Mouse (Mus musculus) lung, postnatal 4 days (tissue): ENCODE measurements around the gene Tenm4.
A peak's percentile ranks its signal among the peaks of the same experiment; 100 is the strongest.

ENCODE experiments used
- DNase-seq, 2 experiments: peaks; one replicate each; pipeline ENCODE4 v3.0.0; 2021

The Tenm4 gene

DNA sequence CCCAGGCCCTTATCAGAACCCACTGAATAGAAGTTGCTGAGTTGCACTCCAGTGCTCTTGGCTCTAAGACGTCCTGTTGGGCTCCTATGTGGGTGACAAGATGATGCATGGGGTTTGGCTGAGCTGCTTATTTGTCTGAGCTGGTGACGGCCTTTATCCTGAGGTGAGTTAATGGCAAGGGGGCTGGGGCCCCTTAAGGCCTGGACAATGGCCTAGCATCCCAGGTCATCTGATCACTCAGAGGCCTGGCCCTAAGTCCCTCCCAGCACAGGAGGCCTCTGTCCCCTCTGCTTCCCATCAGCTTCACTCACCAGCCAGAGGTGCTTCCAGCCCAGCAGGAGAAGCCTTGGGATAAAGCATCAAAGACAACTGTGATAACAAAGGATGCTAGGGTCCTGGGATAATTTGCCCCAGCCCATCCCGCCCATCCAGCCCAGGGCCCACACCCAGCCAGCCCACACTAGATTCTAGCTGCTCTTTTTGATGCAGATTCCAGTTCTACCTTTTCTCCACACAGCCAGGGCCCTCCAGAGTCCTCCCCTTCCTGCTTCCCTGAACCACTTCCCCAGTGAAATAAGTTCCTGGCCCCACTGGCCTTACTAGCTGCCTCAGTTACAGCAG, 484.2 kb downstream of the Tenm4 start:
- no peak for DNase-seq

DNA sequence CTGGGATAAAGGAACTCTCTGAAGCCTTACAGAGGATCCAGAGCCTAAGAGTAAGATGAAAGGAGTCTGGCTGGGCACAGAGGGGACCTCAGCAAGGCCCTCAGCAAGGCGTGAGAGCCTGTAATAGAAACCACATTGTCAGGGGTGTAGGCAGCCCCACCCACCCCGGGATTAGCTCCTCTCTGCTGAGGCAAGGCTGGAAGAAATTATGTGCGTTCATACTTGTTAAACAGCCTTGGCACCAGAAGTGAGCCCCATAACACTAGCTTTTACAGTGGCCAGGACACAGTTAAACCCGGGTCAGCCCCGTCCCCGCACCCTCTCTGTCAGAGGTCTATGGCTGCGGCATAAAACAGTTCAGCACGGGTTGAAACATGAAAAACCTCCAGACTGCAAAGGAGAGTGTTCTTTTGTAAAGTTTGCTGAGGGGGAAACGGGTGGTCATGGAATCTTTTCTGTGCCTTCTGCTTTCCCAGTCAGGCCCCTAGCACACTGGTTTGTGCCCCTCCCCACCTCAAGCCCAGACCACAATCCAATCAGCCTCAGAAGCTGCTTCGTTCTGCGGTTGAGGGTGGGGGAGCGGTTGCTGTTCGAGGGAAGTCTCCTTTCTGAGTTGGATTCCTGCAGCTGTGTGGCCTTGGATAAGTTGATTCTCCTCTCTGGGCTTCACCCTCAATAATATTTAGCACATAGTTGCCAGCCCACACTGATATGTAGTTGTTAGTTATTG, 486.2 kb downstream of the Tenm4 start:
- no peak for DNase-seq

DNA sequence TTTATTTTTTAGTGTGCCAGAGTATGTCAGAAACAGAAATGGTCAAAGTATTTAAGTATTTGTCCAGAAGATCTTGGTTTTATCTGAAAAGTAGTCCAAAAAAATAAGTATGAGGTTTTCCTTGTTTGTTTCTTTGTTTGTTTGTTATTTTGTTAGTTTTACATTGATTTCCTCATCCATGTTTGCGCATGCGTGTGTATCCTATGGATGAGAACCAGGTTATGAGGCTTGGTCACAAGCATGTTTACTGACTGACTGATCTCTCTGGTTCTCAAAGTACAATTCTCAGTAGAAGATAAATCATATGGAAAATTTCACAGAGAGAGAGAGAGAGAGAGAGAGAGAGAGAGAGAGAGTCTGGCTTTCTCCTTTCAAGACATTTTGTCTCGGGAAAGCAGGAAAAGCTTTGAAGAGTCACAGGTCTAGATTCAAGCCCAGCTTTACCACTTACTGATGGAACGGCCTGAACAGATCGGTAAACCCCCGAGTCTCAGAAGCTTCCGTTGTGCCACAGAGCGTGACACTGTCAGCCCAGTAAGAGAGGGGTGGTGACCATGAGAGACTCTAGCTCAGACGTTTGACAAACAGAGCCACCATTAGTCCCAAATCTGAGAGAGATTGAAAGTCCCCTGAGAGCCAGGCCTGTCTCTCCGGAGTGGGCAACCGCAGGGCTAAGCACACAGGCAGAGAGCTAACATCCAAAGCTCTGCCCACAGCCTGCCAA, 487.0 kb downstream of the Tenm4 start:
- no peak for DNase-seq

DNA sequence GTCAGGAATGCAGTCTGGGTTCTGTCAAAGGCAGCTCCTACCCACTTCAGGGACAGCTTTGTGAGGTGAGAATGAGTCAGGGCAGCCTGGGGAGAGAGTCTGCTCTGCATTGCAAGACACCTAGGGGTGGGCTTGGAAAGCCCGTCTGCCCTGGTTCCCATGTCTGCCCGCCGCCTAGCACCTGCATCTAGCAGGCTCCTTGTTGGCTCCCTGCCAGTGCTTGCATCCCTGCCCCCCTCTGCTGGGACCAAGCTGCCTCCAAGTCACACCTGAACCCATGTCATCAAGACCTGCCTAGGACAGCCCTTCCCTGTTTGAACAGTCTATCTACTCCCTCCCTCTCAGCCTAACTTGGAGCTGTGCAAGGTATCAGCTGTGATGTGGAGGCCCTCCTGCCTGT, 489.9 kb downstream of the Tenm4 start:
- peak; percentile 45 to 60 for DNase-seq

DNA sequence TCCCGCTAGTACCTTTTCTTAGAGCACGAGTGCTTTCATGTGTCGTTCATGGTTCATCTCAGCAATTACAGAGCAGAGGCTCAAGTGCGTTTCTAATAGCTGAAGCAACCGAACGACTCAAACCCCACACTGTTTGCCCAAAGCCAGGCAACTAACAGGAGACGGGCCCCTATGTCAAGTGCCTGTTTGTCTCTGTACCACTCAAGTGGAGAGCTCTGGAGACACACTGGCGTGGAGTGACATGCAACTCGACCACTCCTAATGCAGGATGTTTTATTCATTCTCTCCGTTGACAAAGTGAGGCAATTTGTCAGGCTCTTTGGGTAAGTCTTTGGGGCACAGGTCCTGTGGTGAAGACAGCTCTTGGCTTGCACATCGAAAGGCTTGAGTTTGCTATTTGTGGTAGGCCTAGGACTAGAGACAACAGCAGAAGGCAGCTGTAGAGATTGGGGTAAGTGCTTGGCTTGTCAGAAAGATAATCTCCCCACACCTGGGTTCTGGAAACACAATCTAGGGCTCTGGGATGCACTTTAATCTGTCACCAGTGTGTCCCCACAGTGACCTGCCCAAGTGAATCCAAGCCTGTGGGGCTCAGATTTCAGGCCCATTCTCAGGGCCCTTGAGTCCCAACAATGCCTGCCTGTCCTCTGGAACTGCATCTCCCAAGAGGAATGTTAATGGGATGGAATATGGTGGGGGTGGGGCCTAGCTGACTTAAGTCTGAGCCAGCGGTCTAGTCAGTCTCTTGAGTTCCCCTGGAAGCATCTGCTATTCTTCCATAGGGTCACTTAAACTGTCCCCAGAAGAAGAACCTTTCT, 490.5 kb downstream of the Tenm4 start:
- no peak for DNase-seq

DNA sequence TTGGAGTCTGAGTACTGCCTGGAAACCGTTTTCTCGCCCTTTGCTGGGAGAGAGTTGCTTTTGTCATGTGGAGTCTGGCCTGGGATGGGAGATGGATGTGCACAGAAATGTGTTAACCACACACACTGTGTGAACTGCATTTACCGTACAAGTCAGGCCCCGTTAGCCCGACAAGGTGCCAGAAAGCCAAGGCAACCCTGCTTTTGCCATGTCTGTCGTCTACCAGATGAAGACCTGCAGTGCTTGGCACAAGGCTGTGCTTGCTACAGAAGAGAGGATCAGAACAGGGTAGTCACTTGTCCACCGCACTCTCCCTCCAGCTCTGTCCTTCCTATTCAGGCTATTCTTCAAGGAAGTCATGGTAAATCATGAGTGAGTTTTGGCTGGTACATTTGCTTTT, 492.3 kb downstream of the Tenm4 start:
- no peak for DNase-seq

DNA sequence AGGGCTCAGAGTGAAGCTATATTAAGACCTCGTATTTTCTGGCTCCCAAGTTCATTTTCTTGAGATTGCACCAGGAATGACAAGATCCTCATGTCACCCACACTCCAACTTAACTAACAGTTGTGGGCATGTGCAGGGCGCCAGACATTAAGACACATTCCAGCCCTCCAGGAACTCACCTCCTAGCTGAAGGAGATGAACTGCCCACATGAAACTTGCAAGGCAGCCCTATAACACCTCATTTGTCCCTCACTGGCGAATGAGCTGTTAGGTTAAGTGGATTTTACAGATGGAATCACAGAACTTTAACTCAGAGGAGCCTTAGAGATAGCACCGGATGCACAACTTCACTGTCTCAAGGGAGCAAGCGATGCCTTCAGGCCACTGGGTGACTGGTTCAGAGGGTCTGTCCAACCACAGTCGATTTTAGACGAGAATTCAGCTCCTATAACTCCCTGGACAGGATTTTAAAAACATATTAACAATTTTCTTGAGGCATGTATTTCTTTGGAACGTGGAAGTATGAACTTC, 495.4 kb downstream of the Tenm4 start:
- DNase-seq: no peak

DNA sequence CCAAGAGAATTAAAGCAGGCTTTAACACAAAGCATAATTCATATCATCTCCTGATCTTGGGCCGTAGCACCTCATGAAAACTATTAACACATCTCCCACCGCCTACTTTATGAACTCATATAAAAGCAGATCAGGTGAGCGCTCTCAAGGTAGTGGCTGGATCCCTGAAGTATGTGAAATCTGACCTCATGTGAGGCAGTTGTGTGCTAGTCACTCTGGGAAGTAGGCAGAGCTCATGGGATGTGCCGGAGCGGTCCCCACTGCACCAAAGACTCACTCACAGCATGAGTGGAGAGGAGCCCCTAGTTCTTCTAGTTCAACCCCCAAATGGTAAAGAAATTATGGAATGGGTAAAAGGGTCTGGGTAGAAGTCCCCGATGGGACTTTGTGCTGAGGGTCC, 496.6 kb downstream of the Tenm4 start:
- DNase-seq: no peak

DNA sequence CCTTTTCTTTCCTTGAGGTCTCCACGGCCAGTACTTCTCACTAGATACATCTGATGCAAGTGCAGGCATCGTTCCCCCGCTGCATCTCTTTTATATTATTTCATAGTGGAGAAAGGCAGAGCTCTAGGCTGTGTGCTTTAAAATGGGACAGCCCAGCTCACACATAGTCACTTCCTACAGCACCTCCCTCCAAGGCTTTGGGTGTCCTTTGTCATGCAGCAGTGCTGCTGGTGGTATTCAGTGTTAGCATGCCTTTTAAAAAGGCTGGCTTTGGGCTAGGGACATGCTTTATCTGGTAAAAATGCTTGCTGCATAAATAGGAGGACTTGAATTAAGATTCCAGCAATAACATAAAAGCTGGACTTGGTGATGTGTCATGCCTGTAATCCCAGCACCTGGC, 499.0 kb downstream of the Tenm4 start:
- no peak for DNase-seq

DNA sequence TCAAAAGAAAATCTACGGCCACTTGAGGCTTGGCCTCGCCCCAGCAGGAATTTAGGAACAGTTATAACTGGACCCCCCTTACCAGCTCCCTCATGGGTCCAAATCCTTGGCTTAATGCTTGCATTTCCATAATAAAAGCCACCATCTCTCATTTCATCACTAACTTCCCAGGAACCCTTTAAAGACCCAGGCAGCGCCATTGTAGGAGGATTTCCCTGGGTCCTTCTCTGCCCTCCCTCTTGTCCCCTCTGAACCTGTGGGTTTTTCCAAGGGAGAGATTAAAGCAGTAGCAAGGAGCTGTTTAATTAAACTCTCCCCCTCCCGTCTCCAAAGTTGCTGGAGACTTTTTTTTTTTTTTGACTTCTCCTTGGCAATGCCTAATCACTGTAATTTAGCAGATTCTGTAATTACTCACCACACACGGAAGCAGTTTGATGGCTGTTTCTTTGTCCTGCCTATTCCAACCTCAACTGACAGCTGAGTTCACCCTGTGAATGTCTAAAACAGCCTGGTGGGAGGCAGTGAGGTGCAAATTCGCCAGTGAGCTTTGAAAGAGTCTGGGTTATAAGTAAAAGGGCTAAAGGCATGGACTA, 501.4 kb downstream of the Tenm4 start:
- no peak for DNase-seq

DNA sequence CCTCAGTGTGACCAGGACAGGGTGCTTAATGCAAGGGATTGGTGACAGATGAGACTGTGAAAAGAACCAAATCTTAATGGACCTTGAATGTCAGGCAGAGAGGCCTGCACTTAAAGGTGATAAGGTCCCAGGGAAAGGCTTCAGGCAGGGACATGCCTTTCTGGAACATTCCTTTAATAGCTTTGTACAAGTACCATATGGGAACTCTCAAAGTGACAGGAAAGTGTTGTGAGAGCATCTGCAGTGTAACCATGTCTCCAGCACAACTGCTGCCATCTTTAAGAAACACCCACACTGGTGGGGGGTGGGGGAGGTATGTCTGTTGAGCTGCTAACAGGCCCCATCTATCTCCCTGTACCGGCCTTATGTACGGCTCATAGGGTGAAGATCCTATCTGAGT, 506.0 kb downstream of the Tenm4 start:
- DNase-seq: peak in 1 of 2 experiments; percentile 37

DNA sequence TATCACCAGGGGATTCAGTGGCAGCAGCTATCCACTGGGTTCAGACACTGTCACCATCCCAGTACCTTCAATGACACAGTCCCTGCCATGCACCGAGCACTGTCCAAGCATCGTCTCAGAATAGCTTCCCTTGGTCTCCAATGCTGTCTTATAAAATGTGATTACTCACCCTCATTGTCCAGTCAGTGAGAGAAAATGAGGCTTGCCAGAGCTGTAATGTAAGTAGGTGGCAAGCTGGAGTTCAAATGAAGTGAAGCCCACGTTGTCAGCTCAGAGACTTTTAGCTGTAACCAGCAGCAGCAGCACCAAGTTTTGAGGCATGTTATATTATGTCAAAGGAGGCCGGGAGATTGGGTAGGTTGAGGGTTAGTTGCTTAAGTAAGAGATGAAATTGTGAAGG, 507.2 kb downstream of the Tenm4 start:
- DNase-seq: no peak

DNA sequence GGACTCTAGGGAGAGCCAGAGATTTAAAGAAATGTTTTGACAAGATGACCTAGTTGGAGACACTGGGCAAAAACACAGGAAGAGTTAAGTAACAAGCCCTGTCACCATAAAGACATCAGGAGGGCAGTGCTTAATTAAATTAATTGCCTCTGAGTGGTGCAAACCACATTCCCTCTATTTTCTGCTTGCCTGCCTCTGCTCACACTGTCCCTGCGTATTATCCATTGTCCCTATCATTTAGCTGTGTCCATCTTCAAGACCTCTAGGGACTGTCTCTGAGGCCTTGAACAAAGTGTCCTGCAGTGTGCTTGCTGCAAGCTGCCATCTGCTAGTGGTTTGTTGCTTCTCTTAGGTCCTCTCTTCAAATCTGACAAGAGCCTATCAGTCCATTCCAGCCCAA, 508.7 kb downstream of the Tenm4 start:
- no peak for DNase-seq

DNA sequence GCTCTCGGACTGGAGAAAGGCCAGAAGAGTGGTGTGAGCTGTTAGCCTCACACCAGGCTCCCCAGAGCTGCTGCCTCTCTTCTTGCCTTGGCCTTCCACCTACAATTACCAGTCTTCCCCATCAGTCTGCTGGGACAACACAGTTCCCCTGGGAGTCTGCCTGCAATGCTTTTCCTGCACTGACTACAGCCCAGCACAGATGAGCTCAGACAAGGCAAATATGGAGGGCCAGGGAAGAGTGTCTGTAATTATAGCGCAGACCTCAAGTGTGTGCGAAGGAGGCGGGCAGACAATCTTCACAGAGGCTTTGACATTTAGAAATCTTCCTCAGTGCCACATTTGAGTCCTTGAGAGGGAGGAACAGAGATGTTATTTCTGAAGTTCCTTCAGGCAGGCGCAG, 509.4 kb downstream of the Tenm4 start:
- no peak for DNase-seq

DNA sequence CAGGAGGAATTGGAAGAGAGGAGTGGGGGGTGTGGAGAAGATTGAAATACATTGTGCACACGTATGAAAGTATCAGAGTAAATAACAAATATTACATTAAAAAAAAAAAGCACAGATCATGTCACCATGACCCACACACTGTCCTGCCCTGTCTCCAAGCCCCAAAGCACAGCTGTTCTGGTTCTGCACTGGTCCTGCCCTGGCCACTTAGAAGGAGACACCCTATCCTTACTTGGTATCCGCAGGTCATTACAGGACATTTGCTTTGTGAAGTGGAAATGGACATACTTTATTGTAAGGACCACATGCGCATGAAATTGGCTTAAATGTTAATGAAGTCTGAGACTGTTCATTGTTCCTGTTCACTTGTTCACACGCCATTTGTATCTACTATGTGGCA, 510.8 kb downstream of the Tenm4 start:
- no peak for DNase-seq

DNA sequence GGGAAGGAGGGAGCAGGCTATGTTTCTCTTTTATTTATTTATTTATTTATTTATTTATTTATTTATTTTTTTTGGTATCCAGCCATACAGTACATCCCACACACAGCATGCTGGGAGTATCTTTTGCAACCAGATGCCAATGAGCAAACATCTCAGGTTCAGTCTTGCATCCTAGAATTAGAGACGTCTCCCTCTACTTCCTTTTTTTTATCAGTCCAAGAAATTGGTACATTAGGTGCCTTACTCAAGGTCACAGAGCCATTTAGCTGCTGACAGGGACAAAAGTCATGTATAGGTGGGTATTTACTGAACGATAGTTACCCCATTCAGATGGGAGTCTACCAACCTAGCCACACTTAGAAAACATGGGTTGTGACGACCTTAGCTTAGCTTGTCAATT, 517.1 kb downstream of the Tenm4 start:
- no peak for DNase-seq

DNA sequence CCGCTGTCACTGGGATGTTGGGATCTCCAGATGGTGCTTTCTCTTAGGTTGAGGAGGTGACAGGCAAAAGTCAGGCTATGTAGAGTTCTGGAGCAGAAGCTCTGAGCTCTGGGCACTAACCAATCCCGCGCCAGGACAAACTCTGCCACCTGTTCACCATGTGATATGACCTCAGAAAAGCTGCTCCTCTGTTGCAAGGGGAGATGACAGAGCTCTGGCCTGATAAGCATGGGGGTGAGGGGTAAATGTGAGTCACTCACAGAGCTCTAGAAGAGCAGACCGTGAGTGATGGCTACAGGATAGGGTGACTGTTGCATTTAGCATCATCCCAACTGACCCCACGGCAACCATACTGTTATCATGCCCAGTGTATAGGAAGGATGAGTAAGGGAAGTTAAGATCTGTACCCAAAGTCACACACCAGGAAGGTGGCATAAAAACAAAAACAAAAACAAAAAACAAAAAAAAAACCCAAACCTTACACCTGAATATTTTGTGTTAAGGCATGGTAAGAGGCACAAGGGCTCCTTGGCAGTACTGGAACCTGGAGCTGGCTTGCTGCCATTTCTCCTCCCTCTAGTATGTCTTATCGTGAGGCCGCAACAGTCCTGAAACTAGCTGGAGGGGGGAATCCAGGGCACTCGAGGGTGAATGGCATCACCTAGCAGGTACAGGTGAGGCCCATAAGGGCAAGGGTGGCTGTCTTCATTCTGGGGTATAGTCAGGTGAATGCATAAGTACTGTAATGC, 530.2 kb downstream of the Tenm4 start:
- no peak for DNase-seq

DNA sequence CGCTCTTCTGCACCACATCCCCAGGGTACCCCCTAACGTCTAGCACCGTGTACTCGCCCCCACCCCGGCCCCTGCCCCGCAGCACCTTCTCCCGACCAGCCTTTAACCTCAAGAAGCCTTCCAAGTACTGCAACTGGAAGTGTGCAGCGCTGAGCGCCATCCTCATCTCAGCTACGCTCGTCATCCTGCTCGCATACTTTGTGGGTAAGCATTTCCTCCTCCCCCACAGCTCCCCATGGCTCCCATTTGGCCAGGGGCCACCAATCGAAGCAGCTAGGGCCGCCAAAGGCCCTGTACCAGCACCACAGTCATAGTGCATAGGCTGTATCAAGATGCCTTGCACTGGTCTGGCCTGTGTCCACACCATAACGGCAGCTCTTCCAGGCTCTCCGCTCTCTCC, 532.9 kb downstream of the Tenm4 start:
- peak; percentile 9 to 37 for DNase-seq

DNA sequence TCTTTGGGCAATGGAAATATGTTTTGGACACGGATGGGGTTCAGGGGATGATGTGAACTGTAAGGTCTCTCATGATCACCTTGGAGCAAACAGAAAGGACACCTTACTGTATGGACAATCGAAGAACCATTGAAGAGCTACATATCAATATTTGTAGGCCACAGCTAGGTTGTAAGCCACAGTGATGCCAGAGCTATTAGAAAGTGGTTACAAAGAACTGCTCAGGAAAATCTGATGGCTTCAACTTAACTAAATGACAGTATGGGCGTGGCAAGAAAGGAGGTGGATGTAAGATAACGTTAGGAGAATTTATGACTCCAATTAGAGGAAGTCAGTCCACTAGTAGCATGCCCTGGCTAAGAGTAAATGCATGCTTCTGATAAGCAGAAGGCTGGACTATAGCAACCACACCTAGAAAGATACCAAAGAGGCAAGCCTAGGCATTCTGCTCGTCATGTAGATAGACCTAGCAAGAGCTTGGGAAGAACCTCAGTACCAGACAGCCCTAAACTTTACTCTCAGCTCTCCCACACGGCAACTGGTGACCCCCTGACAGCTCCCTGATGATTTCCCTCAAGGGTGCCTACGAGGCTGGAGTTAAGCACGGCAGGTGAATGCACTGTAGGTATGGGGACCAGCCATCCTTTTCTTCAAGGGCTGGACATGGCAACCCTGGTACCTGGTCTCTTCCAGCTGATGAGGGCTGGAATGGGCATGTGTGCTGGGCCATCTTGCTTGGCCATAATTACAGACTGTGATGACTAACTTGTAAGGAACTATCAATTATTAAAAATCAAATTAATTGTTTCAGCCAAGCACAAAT, 534.5 kb downstream of the Tenm4 start:
- no peak for DNase-seq

DNA sequence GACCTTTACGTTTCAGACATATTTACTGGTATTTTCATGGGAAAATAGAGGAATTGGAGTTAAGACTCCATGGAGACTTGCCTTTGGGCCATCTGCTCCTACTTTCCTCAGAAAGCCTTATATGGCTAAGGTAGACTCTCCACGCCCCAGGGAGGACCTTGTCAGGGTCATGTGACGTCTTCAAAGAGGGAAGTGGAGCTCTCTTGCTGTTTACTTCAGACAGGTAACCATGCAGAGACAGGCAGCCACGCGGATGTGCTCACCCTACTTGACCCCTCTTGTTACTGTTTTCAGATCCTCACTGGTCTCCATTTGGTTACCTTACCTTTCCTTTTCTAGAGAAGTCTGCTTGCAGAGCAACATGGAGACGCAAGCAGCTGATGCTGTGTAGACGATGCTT, 535.5 kb downstream of the Tenm4 start:
- no peak for DNase-seq

DNA sequence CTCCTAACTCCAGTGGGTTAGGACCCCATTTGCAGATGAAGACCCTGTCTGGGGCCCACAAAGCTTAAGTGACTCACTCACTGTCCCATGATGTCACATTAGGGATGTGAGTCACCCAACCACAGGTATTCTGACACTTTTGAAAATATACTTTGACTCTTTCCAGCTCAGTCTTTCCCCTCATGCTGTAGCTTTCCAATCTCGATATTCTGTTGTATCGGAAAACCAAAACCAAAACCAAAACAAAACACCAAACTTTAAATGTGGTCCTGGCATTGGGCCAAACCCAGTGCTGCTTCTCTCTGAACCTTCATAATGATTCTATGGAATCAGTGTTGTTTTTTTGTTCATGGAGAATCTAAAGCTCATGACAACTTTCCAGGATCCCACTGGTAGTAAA, 536.1 kb downstream of the Tenm4 start:
- no peak for DNase-seq
